Mouse (Mus musculus): ENCODE measurements around the gene Ccdc181. TPM values are rescaled to one million over a fixed set of nuclear protein-coding genes. Genes with fewer than 3 reads are reported as not detected.

The Ccdc181 gene
- polyA plus RNA-seq, 1 experiment from 2014 or later, result 6.4 TPM

DNA sequence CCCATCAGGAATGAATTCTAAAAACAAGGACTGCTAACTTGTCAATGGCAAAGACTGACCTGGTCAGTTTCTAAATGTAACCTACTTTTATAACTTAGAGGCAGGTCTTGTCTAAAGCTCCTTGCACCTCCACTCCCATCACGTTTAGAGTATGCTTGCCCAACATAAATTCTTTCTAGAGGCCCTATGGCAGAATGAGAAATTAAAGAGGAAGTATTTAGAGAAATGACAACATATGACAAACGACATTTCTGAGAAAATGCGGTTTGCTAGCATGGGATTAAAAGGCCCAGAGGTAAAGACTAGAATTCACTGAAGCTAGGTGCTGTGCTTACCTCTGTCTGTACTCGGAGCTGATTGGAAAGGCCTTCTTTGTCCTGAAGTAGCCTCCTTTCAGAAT, 26.6 kb downstream of the Ccdc181 start:
- 92% methylated on average over 4 of the region's 4 CpGs for WGBS
- Histone ChIP-seq H3K36me3 (peaks cover 71% of the 10 kb centered on the region), H3K4me1 (peaks cover 7% of the 10 kb centered on the region), H3K27ac (no peak overlapping the region), H3K27me3 (ENCODE audit: low read depth, poor library complexity, severe bottlenecking) (no peaks in the 10 kb centered on the region), H3K9me3 (replicated peaks) (no peaks in the 10 kb centered on the region), H3K4me3 (no peak overlapping the region)
- DNase-seq (ENCODE audit: low spot score), result no peak

- DNase-seq (ENCODE audit: low spot score), result no peak
- H3K9me3 ChIP-seq (replicated peaks), result no peaks in the 10 kb centered on the region
- no peak within 1 kb of the TSS for H3K4me3 ChIP-seq
- H3K27me3 ChIP-seq (ENCODE audit: low read depth, poor library complexity, severe bottlenecking), result no peaks in the 10 kb centered on the region
- 92% methylated on average over 5 of the region's 5 CpGs for WGBS
- no peak within 1 kb of the TSS for H3K27ac ChIP-seq
- peaks cover 52% of the 10 kb centered on the region for H3K36me3 ChIP-seq
- H3K4me1 ChIP-seq, result peaks cover 15% of the 10 kb centered on the region
These were observed 28.4 kb downstream of the Ccdc181 start, which contains the start of gene Nme7 for GRCm38 (mm10) chr1:164303821-164304220. Gene Nme7, plus strand, starts transcription at chr1:164304121.

GRCm38 (mm10) chr1:164307124-164307751, 31.9 kb downstream of the Ccdc181 start, which contains the start of gene Blzf1:
Gene Blzf1, minus strand, starts transcription at chr1:164307489.
- Histone ChIP-seq H3K4me3 (peak within 1 kb of the TSS; percentile 76), H3K9me3 (replicated peaks) (no peaks in the 10 kb centered on the region), H3K4me1 (peaks cover 15% of the 10 kb centered on the region), H3K27ac (peak within 1 kb of the TSS; percentile 67), H3K36me3 (peaks cover 23% of the 10 kb centered on the region), H3K27me3 (ENCODE audit: low read depth, poor library complexity, severe bottlenecking) (no peaks in the 10 kb centered on the region)
- WGBS, result under 1% methylated on average over 35 of the region's 35 CpGs
- peak; percentile 98 for DNase-seq (ENCODE audit: low spot score)

DNA sequence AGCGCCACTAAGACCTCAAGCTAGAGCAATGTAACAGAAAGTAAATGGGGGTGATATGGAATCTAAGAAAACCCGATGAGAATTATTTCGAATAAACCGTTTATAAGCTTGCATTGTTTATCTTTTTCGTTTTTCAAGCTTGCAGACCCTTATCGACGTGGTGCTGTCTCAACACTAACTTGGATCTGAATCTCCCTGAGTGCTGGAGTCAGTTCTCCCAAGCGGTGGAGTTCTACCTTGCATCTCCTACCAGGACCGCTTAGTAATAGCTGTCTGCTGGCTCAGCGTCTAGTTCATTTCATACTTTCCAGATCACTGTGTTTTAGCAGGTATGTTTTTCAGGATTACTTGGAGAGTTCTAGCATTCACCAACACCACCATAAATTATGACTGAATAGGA, 32.5 kb downstream of the Ccdc181 start:
- no peaks in the 10 kb centered on the region for H3K27me3 ChIP-seq (ENCODE audit: low read depth, poor library complexity, severe bottlenecking)
- WGBS, result 14% methylated on average over 10 of the region's 10 CpGs
- no peak for DNase-seq (ENCODE audit: low spot score)
- peak overlapping the region; percentile 67 for H3K27ac ChIP-seq
- peaks cover 23% of the 10 kb centered on the region for H3K36me3 ChIP-seq
- H3K4me3 ChIP-seq, result peak overlapping the region; percentile 76
- H3K9me3 ChIP-seq (replicated peaks), result no peaks in the 10 kb centered on the region
- H3K4me1 ChIP-seq, result peaks cover 15% of the 10 kb centered on the region

- no peak for DNase-seq (ENCODE audit: low spot score)
- Histone ChIP-seq H3K4me1 (no peaks in the 10 kb centered on the region), H3K4me3 (no peak overlapping the region), H3K36me3 (peaks cover 34% of the 10 kb centered on the region), H3K9me3 (replicated peaks) (no peaks in the 10 kb centered on the region), H3K27ac (no peak overlapping the region), H3K27me3 (ENCODE audit: low read depth, poor library complexity, severe bottlenecking) (no peaks in the 10 kb centered on the region)
- WGBS, result 94% methylated on average over 5 of the region's 5 CpGs
These were observed 38.7 kb downstream of the Ccdc181 start for GRCm38 (mm10) chr1:164314085-164314484.

DNA sequence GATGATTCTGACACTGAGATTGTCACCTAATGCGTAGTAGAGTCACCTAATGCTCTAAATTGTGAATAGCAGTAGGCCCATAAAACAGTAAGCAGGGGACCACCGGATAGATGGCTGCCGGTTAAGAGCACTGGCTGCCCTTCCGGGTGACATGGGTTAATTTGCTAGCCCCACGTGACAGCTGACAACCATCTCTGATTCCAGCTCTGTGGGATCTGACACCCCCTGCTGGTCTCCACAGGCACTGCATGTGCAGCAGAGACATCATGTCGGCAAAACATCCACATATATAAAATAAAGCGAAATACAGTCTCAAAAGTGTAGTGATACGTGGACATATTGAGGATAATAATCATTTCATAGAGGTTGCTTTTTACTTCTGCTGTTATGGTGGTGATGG, 39.9 kb downstream of the Ccdc181 start:
- H3K27me3 ChIP-seq (ENCODE audit: low read depth, poor library complexity, severe bottlenecking), result no peaks in the 10 kb centered on the region
- H3K4me3 ChIP-seq, result no peak overlapping the region
- peaks cover 39% of the 10 kb centered on the region for H3K36me3 ChIP-seq
- H3K4me1 ChIP-seq, result no peaks in the 10 kb centered on the region
- peak; percentile 50 for DNase-seq (ENCODE audit: low spot score)
- 74% methylated on average over 8 of the region's 8 CpGs for WGBS
- no peaks in the 10 kb centered on the region for H3K9me3 ChIP-seq (replicated peaks)
- H3K27ac ChIP-seq, result no peak overlapping the region

GRCm38 (mm10) chr1:164316697-164317096, 41.3 kb downstream of the Ccdc181 start:
- Histone ChIP-seq H3K36me3 (peaks cover 35% of the 10 kb centered on the region), H3K9me3 (replicated peaks) (no peaks in the 10 kb centered on the region), H3K4me1 (no peaks in the 10 kb centered on the region), H3K27me3 (ENCODE audit: low read depth, poor library complexity, severe bottlenecking) (no peaks in the 10 kb centered on the region), H3K4me3 (no peak overlapping the region), H3K27ac (no peak overlapping the region)
- WGBS, result 38% methylated on average over 3 of the region's 3 CpGs
- peak; percentile 80 for DNase-seq (ENCODE audit: low spot score)

DNA sequence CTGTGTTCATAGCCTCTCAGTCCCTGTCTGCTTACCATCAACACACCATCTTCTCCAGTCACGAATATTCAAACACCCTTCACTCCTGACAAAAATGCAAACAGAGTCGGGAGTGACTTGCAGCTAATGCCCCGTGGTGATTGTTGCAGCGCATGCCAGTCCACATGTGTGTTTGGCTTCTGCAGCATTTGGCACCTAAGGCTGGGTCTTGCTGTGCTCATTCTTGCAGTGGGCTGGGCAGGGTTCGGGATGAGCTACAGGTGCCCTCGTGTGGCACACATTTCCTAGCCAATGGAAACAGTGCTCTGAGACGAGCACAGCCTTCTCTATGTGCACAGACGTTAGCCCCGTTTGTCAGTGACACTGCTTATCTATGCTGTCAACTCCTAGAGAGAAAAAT, 41.9 kb downstream of the Ccdc181 start:
- no peak for DNase-seq (ENCODE audit: low spot score)
- no peaks in the 10 kb centered on the region for H3K9me3 ChIP-seq (replicated peaks)
- H3K27me3 ChIP-seq (ENCODE audit: low read depth, poor library complexity, severe bottlenecking), result no peaks in the 10 kb centered on the region
- H3K36me3 ChIP-seq, result peaks cover 33% of the 10 kb centered on the region
- no peaks in the 10 kb centered on the region for H3K4me1 ChIP-seq
- H3K27ac ChIP-seq, result no peak overlapping the region
- H3K4me3 ChIP-seq, result no peak overlapping the region
- WGBS, result 91% methylated on average over 9 of the region's 9 CpGs

DNA sequence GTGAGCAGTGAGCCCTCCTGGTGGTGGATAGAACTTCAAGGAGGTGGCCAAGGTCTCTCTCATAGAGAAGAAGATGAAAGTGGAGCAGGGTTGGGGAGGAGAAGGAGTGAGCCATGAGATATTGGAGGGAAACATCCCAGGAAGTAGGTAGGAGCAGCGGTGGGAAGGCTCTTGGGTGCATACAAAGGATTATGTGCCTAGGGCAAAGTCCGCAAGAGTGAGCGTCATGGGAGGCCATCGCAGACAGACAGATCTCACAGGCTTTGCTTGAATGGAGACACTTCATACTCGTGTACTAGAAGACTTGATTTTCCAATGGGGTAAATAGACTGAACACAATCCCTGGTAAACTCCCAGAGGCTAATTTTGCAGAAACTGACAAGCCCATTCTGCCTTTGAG, 43.1 kb downstream of the Ccdc181 start:
- WGBS, result 92% methylated on average over 5 of the region's 5 CpGs
- peaks cover 26% of the 10 kb centered on the region for H3K36me3 ChIP-seq
- no peaks in the 10 kb centered on the region for H3K4me1 ChIP-seq
- H3K9me3 ChIP-seq (replicated peaks), result no peaks in the 10 kb centered on the region
- H3K27ac ChIP-seq, result no peak overlapping the region
- no peaks in the 10 kb centered on the region for H3K27me3 ChIP-seq (ENCODE audit: low read depth, poor library complexity, severe bottlenecking)
- H3K4me3 ChIP-seq, result no peak overlapping the region
- DNase-seq (ENCODE audit: low spot score), result no peak

DNA sequence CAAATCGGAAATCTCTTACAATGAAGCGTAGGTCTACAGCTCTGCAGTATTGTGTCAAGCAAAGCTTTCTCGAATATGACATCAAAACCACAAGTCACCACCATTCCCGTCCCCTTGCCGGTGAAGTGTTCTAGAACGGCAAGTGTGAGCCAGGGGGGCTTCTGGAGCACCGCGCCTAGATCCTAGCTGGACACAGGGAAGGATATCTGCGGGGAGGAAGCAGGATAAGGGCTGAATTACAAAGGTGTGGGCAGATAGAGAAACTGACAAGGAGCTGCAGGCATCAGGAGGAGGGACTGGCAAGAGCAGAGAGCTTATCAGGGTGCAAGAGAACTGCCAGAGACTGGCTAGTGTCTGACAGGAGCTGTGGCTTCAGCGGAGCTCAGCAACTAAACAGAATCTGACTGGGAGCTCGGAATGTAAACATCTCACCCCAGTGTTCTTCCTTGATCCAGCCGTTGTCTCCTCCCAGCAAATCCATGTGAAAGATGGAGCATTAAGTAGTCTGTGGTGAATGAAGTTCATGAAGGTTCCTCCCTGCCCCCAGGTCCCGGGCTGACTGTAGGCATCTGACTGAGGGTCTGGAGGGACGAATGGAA, 44.3 kb downstream of the Ccdc181 start:
- no peak overlapping the region for H3K27ac ChIP-seq

DNA sequence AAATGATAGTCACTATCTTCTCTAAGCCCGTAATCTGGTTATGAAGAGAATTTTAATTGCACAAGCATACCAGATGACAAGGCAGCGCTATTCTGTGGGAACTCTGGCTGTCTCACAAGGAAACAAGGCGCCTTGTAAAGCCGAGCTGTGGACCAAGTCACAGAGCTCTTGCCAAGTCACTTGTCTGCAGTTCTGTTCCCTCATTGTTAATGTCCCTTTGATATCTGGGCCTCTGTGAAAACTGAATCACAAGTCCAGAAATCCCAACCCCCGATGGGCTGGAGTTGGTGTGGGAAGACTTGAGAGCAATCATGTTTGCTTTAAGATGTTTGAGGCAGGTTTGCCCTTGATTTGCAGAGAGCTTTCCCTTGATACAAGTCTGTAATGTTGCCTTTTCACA, 45.3 kb downstream of the Ccdc181 start:
- WGBS, result 92% methylated on average over 5 of the region's 5 CpGs

More for the DNA sequence above, 44.3 kb downstream of the Ccdc181 start:
- H3K27me3 ChIP-seq (ENCODE audit: low read depth, poor library complexity, severe bottlenecking), result no peaks in the 10 kb centered on the region
- H3K4me1 ChIP-seq, result no peaks in the 10 kb centered on the region
- DNase-seq (ENCODE audit: low spot score), result no peak
- WGBS, result 76% methylated on average over 14 of the region's 14 CpGs
- H3K4me3 ChIP-seq, result no peak overlapping the region
- H3K36me3 ChIP-seq, result peaks cover 16% of the 10 kb centered on the region
- H3K9me3 ChIP-seq (replicated peaks), result no peaks in the 10 kb centered on the region

GRCm38 (mm10) chr1:164321408-164321807, 46.0 kb downstream of the Ccdc181 start:
- no peak for DNase-seq (ENCODE audit: low spot score)
- H3K4me1 ChIP-seq, result no peaks in the 10 kb centered on the region
- H3K27ac ChIP-seq, result no peak overlapping the region
- H3K36me3 ChIP-seq, result peaks cover 13% of the 10 kb centered on the region
- no peaks in the 10 kb centered on the region for H3K9me3 ChIP-seq (replicated peaks)
- no peak overlapping the region for H3K4me3 ChIP-seq
- H3K27me3 ChIP-seq (ENCODE audit: low read depth, poor library complexity, severe bottlenecking), result no peaks in the 10 kb centered on the region
- 81% methylated on average over 10 of the region's 10 CpGs for WGBS

More for the DNA sequence above, 45.3 kb downstream of the Ccdc181 start:
- Histone ChIP-seq H3K4me1 (no peaks in the 10 kb centered on the region), H3K9me3 (replicated peaks) (no peaks in the 10 kb centered on the region), H3K27me3 (ENCODE audit: low read depth, poor library complexity, severe bottlenecking) (no peaks in the 10 kb centered on the region), H3K4me3 (no peak overlapping the region), H3K27ac (no peak overlapping the region), H3K36me3 (peaks cover 13% of the 10 kb centered on the region)
- DNase-seq (ENCODE audit: low spot score), result no peak

DNA sequence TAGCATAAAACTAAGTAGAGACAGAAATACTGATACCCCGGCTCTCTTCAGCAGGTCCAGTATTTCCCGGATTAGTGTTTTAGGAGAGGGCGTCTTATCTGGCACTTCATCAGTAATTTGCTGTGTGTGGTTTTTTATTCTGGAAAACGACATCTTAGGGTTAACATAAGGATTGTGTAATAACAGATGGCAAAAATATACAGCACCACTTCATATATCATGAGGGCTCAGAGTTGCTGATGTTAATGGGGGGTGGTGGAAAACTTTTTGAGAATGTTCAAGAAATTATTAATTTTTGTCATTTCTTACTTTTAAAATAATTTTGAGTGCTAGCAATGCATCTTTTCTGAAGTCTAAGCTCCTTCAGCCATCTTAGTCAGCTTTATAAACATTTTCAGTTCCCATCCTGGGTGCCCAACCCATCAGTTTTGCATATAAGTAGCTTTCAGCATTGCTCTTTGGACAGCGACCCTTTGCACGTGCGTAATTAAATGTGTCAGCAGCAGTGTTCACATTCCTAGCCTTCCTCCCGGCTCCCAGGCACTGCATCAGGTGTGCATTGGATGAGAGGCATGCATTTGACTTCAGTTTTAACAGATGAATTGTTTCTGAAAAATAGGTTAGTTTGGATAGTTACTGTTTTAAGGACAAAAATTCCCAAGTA, 47.7 kb downstream of the Ccdc181 start:
- WGBS, result 85% methylated on average over 8 of the region's 8 CpGs
- Histone ChIP-seq H3K4me3 (no peak overlapping the region), H3K27ac (no peak overlapping the region), H3K4me1 (no peaks in the 10 kb centered on the region), H3K9me3 (replicated peaks) (no peaks in the 10 kb centered on the region), H3K36me3 (peaks cover 7% of the 10 kb centered on the region), H3K27me3 (ENCODE audit: low read depth, poor library complexity, severe bottlenecking) (no peaks in the 10 kb centered on the region)
- no peak for DNase-seq (ENCODE audit: low spot score)
